8 mouse cellular contexts compared by ENCODE assay signal in genomic region chr1:95668253-95668805, GRCm38 (mm10). TPM values are rescaled to one million over a fixed set of nuclear protein-coding genes. Genes with fewer than 3 reads are reported as not detected.
DNase-seq lines count a peak whose midpoint lies in the region; ATAC-seq and TF ChIP-seq lines count a peak whose summit lies in the region.

No protein-coding gene starts in this region.

- peak overlapping the region; percentile 86 for H3K4me2 ChIP-seq in lung, embryonic 14.5 days

- ATAC-seq in lung, embryonic 14.5 days (ENCODE audit: insufficient read depth): no peak

- intact Hi-C loops in heart, postnatal 25 days (cut with DNase I): loop anchor here (5.0 kb wide), 4 partner anchors 94 to 351 kb away; no protein-coding TSS in a partner anchor

- peak overlapping the region; percentile 59 for H3K4me3 ChIP-seq in lung, embryonic 14.5 days (ENCODE audit: low read depth, low read length)
- peak overlapping the region; percentile 66 for H3K4me3 ChIP-seq in embryonic facial prominence, embryonic 10.5 days

- TF ChIP-seq CTCF in lung, embryonic 14.5 days (IDR thresholded peaks at IDR 0.05; ENCODE audit: low read depth): no peak

- no peaks in the 10 kb centered on the region for H3K36me3 ChIP-seq in lung, embryonic 14.5 days (ENCODE audit: insufficient read depth)
- H3K36me3 ChIP-seq in embryonic facial prominence, embryonic 10.5 days (replicated peaks): no peaks in the 10 kb centered on the region

- DNase-seq in lung, embryonic 14.5 days: peak; percentile 29
- no peak for DNase-seq in lung, postnatal 36 days
- DNase-seq in embryonic facial prominence, embryonic 10.5 days (ENCODE audit: low spot score): peak; percentile 26
- peak; percentile 2 for DNase-seq in heart, postnatal 25 days (ENCODE audit: low spot score)
- DNase-seq in lung, postnatal 10 days: peak; percentile 4
- DNase-seq in yolk sac, embryonic 10.5 days (ENCODE audit: low spot score): peak; percentile 9
- DNase-seq in cerebellum, adult 9-10 months: no peak
- no peak for DNase-seq in urinary bladder, adult 2 months (ENCODE audit: low spot score)

- no peaks in the 10 kb centered on the region for H3K9me3 ChIP-seq in lung, embryonic 14.5 days (ENCODE audit: low read depth, low read length)
- H3K9me3 ChIP-seq in embryonic facial prominence, embryonic 10.5 days: no peaks in the 10 kb centered on the region

- H3K4me1 ChIP-seq in lung, embryonic 14.5 days (ENCODE audit: insufficient read depth): no peaks in the 10 kb centered on the region
- H3K4me1 ChIP-seq in embryonic facial prominence, embryonic 10.5 days: peaks cover 23% of the 10 kb centered on the region

- H3K27ac ChIP-seq in lung, embryonic 14.5 days (ENCODE audit: low read depth): no peak overlapping the region
- H3K27ac ChIP-seq in embryonic facial prominence, embryonic 10.5 days (replicated peaks): peak overlapping the region; percentile 80; the same call in 1 of the 2 replicates

- WGBS in lung, embryonic 14.5 days: 7% methylated on average over 6 of the region's 6 CpGs
- 6% methylated on average over 6 of the region's 6 CpGs for WGBS in embryonic facial prominence, embryonic 10.5 days

- H3K27me3 ChIP-seq in lung, embryonic 14.5 days (ENCODE audit: insufficient read depth, low read length): no peaks in the 10 kb centered on the region
- peaks cover 31% of the 10 kb centered on the region for H3K27me3 ChIP-seq in embryonic facial prominence, embryonic 10.5 days (replicated peaks; ENCODE audit: low read depth, poor library complexity, severe bottlenecking)

- peak overlapping the region; percentile 64 for H3K9ac ChIP-seq in lung, embryonic 14.5 days

RNA-seq across cellular contexts. Expression of gene St8sia4, which starts 1.0 kb away (rescaled TPM):
- 15.9 and 16.3 TPM in 2 replicates for polyA plus RNA-seq in lung, embryonic 14.5 days (2014; fragmentation: Nextera tagmentation; extraction: Ambion mirVana)
- polyA plus RNA-seq in embryonic facial prominence, embryonic 10.5 days (2016; fragmentation: Nextera tagmentation; extraction: Ambion mirVana): 6.4 and 7.2 TPM in 2 replicates
- total RNA-seq in heart, postnatal 25 days (2021): 10 to 100 TPM in 1 of 2 experiments, 1 to 10 TPM in 1; 8.1 to 10.0 TPM
- polyA plus RNA-seq in urinary bladder, adult 2 months (2012; rRNA removed): 2.1 and 2.5 TPM in 2 replicates

Comparison
In these comparisons a context has a peak if more than half of its experiments do, and no peak if none do; other contexts are left out.
1. DNase-seq: peak in lung, embryonic 14.5 days (single experiment), embryonic facial prominence, embryonic 10.5 days (single experiment), heart, postnatal 25 days (single experiment), lung, postnatal 10 days (single experiment) and yolk sac, embryonic 10.5 days (single experiment); none in lung, postnatal 36 days (single experiment), cerebellum, adult 9-10 months (single experiment) and urinary bladder, adult 2 months (single experiment).